Mouse (Mus musculus) stomach, embryonic 16.5 days (tissue): ENCODE measurements around the gene Fbxo24. TPM values are rescaled to one million over a fixed set of nuclear protein-coding genes. Genes with fewer than 3 reads are reported as not detected.

ENCODE experiments used
- ATAC-seq: fragments of 200-750 bp; cut with Nextera tagmentation; 2 replicates; pipeline ENCODE4 v1.8.0; 2017; ENCODE audit warnings: moderate number of reproducible peaks, moderate TSS enrichment; ENCODE audit not compliant: insufficient read depth, low FRiP score
- H3K27ac ChIP-seq: fragments of 300-500 bp; sonication (generic); 2 replicates; pipeline ENCODE4 v1.5.1; 2014; ENCODE audit warnings: low read length
- H3K27me3 ChIP-seq: fragments of 300-500 bp; sonication (generic); 2 replicates; pipeline ENCODE4 v1.6.1; 2014; ENCODE audit warnings: low read length, control low read depth, mixed read lengths; ENCODE audit not compliant: control insufficient read depth, insufficient read depth
- H3K36me3 ChIP-seq: fragments of 300-500 bp; sonication (generic); 2 replicates; pipeline ENCODE4 v1.6.1; 2014; ENCODE audit warnings: low read length; ENCODE audit not compliant: control insufficient read depth, insufficient read depth
- H3K4me1 ChIP-seq: fragments of 300-500 bp; sonication (generic); 2 replicates; pipeline ENCODE4 v1.6.1; 2014; ENCODE audit warnings: low read length, control low read depth, mixed read lengths; ENCODE audit not compliant: control insufficient read depth, insufficient read depth
- H3K4me2 ChIP-seq: fragments of 300-500 bp; sonication (generic); 2 replicates; pipeline ENCODE4 v1.6.1; 2014; ENCODE audit warnings: low read depth, low read length, mixed read lengths
- H3K4me3 ChIP-seq: fragments of 300-500 bp; sonication (generic); replicated peaks from 2 replicates; pipeline ENCODE4 v1.5.1; 2014; ENCODE audit warnings: mild to moderate bottlenecking, low read length
- H3K9ac ChIP-seq: fragments of 300-500 bp; sonication (generic); 2 replicates; pipeline ENCODE4 v1.6.1; 2014; ENCODE audit warnings: low read length
- H3K9me3 ChIP-seq: fragments of 300-500 bp; sonication (generic); replicated peaks from 2 replicates; pipeline ENCODE4 v1.6.1; 2016; ENCODE audit warnings: low read length, control low read depth; ENCODE audit not compliant: control insufficient read depth
- WGBS: fragments of 180-500 bp; shearing (Covaris S2); extraction: QIAGEN DNeasy Blood & Tissue Kit; methylation state at CpG from one replicate; pipeline ENCODE4 v1.1.7; 2014; 5-methylcytosine and 5-hydroxymethylcytosine counted together
- polyA plus RNA-seq: library from polyadenylated mRNA; unstranded; fragments of >200 nt; fragmentation: Nextera tagmentation; extraction: Ambion mirVana; gene quantifications from 2 replicates; pipeline ENCODE4 v1.2.1, GENCODE M21; 2015

The Fbxo24 gene
- polyA plus RNA-seq, 1 experiment from 2014 or later = 0.09 TPM

DNA sequence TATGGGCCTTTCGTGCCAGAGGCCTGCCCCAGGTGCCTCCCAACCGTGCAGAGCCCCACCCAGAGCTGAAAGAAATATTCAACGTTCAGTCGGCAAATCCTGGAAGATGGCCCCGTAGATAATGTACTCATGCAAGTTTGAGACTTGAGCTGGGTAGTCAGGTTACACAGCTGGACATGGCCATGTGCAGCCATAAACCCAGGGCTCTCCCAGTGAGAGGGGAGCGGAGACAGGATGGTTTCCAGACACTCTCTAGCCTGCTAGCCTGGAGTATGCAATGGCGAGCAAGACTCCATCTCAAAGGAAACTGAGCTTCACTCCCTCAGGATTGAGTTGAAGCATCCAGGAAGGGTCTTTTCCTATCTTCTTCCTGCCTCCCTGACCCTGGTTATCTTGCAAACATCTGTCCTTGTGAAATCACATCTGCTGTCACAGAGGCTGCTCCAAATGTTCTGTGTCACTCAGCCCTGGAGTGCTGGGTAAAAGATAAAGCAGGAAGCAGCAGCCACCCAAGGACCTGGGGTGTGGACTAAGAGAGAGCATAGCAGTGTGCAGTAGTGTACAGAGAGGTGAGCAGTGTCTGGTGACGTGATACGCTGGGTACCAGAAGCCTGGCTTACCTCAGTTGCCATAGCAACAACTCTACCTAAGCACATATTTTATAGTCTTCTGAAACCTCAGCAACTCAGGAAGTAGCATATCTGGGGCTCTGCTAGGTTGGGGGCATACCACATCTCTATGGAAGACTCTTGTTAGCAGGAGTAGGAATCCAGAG, 19.2 kb upstream of the Fbxo24 start:
- Histone ChIP-seq H3K9me3 (no peaks in the 10 kb centered on the region), H3K4me2 (no peak overlapping the region), H3K36me3 (no peaks in the 10 kb centered on the region), H3K4me1 (peaks cover 31% of the 10 kb centered on the region), H3K27ac (no peak overlapping the region), H3K27me3 (peaks cover 27% of the 10 kb centered on the region), H3K9ac (no peak overlapping the region), H3K4me3 (no peak overlapping the region)
- no peak for ATAC-seq
- WGBS = 41% methylated on average over 9 of the region's 9 CpGs

DNA sequence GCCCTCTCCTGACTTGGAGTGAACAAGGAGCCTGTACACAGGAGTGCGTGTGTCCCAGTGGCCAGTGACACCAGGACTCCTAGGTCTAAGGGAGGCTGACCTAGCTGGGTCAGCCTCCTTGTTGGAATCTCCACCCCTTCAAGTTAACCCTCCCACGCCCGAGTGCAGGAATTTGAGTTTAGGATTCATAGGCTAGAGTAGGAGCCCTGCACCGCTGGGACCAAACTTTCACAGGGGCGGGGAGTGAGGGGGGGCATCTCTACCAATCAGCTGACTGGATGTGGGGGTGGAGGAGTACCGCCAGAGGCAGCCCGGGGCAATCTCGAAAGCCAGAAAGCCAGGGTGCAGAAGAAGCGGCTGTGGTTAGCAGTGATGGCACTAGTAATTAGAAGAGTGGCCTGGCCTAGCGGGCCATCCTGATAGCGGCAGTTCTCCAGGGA, 16.9 kb upstream of the Fbxo24 start, which contains the start of gene Irs3:
Irs3 (minus strand) TSS at position 63 of the 440 bp plus-strand sequence.
- no peak for ATAC-seq
- Histone ChIP-seq H3K9me3 (no peaks in the 10 kb centered on the region), H3K9ac (peak within 1 kb of the TSS; percentile 23; the same call in 1 of the 2 replicates), H3K27ac (no peak within 1 kb of the TSS), H3K4me1 (peaks cover 27% of the 10 kb centered on the region), H3K36me3 (peaks cover 7% of the 10 kb centered on the region), H3K27me3 (peaks cover 27% of the 10 kb centered on the region), H3K4me3 (peak within 1 kb of the TSS; percentile 33), H3K4me2 (peak within 1 kb of the TSS; percentile 53)
- 31% methylated on average over 11 of the region's 11 CpGs for WGBS

DNA sequence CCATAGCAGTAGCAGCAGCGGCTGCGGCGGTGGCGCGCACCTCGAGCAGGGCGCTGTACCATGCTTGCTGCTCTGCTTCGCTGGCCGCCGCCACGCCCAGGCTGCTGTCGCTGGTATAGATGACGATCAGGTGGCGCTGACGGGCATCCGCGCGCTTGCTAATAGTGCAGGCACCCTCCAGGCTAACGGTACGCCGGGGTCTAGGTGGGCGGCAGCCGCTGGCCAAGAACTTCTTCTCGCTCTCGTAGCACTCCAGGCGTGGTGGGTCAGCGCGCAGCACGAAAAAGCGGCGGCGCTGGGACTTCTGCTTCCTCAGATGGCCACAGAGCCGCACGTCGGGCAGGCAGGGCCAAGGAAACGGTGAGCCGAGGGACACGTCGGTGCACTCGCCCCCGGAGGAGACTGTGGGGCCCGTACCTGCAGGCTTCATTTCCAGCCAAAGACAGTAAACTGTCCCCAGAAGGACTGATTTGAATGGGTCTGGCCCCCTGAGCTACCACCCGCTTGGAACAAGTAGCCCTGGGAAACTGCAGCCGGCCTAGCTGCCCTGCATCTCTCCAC, 16.4 kb upstream of the Fbxo24 start:
- Histone ChIP-seq H3K9ac (peak overlapping the region; percentile 23; the same call in 1 of the 2 replicates), H3K4me3 (peak overlapping the region; percentile 33), H3K36me3 (peaks cover 12% of the 10 kb centered on the region), H3K4me2 (peak overlapping the region; percentile 53), H3K27ac (no peak overlapping the region), H3K27me3 (peaks cover 27% of the 10 kb centered on the region), H3K4me1 (peaks cover 22% of the 10 kb centered on the region), H3K9me3 (no peaks in the 10 kb centered on the region)
- WGBS = 5% methylated on average over 44 of the region's 44 CpGs
- no peak for ATAC-seq

DNA sequence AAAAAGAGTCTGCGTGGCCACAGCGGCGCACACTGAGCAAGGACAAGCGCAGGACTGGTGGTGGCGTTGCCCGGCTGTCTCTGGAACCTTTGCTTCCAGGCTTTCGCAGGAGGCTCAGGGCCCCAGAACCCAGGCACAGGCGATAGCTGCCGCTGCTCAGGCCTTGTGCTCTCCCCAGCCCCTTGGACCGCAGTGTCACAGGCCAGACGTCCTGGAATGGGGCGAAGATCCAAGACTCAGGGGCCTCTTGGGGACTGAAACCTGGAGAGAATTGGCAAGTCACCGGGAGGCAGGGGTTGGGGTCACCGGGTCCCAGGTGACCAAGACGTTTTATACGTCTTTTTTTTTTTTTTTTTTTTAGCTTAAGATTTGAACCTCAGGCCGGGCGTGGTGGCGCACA, 15.7 kb upstream of the Fbxo24 start:
- no peak overlapping the region for H3K4me2 ChIP-seq
- ATAC-seq = no peak
- H3K4me1 ChIP-seq = peaks cover 15% of the 10 kb centered on the region
- H3K27ac ChIP-seq = no peak overlapping the region
- no peaks in the 10 kb centered on the region for H3K9me3 ChIP-seq
- no peak overlapping the region for H3K9ac ChIP-seq
- peaks cover 27% of the 10 kb centered on the region for H3K27me3 ChIP-seq
- no peak overlapping the region for H3K4me3 ChIP-seq
- H3K36me3 ChIP-seq = peaks cover 15% of the 10 kb centered on the region
- WGBS = 53% methylated on average over 19 of the region's 19 CpGs

DNA sequence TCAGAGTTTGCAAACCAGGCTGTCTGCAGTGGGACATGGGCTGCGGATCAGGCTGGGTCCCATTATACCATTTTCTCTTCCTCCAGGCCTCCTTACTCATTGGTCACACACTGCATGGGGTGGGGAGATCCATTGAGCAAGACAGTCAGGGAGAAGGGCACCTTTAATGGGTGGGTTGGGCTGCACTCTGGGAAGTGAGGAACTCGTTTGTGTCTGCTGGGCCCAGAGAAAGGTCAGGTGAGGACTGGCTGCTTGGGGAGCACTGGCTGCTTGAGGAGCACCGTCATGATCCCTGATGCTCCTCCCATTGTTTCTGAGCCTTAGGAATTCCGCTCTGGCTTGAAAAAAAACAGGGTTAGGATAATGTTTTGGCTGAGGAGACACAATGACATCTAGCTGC, 14.1 kb upstream of the Fbxo24 start:
- no peak overlapping the region for H3K27ac ChIP-seq
- H3K27me3 ChIP-seq = peaks cover 27% of the 10 kb centered on the region
- ATAC-seq = no peak
- H3K4me1 ChIP-seq = peaks cover 8% of the 10 kb centered on the region; the same call in 1 of the 2 replicates
- WGBS = 49% methylated on average over 4 of the region's 4 CpGs
- no peak overlapping the region for H3K4me2 ChIP-seq
- peaks cover 29% of the 10 kb centered on the region for H3K36me3 ChIP-seq
- H3K9me3 ChIP-seq = no peaks in the 10 kb centered on the region
- H3K4me3 ChIP-seq = no peak overlapping the region
- H3K9ac ChIP-seq = no peak overlapping the region

DNA sequence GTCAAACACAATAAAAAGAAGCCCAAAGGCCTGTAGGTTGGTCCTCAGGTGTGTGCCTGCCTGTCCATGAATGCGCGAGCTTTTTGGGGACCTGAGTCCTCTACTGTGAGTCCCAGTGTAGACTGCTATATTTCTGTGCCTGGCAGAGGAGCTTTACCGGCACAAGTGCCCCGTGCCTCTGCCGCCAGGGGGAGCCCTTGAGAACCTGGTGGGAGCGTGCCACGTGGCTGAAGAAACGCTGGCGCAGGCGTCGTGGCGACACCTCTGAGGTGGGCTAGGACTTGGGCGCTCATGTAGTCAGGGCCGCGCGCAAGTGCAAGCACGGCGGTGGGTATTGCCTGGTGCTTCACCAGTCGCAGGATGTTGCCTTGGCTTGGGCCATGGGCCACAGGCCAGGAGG, 12.3 kb upstream of the Fbxo24 start, which contains the start of gene Sap25:
Sap25 (plus strand) TSS at position 281 of the 400 bp plus-strand sequence.
- peaks cover 8% of the 10 kb centered on the region; the same call in 1 of the 2 replicates for H3K4me1 ChIP-seq
- peaks cover 33% of the 10 kb centered on the region for H3K36me3 ChIP-seq
- H3K9me3 ChIP-seq = no peaks in the 10 kb centered on the region
- no peak within 1 kb of the TSS for H3K9ac ChIP-seq
- 82% methylated on average over 19 of the region's 19 CpGs for WGBS
- no peak for ATAC-seq
- H3K4me3 ChIP-seq = no peak within 1 kb of the TSS
- peaks cover 24% of the 10 kb centered on the region for H3K27me3 ChIP-seq
- H3K4me2 ChIP-seq = no peak within 1 kb of the TSS
- no peak within 1 kb of the TSS for H3K27ac ChIP-seq

DNA sequence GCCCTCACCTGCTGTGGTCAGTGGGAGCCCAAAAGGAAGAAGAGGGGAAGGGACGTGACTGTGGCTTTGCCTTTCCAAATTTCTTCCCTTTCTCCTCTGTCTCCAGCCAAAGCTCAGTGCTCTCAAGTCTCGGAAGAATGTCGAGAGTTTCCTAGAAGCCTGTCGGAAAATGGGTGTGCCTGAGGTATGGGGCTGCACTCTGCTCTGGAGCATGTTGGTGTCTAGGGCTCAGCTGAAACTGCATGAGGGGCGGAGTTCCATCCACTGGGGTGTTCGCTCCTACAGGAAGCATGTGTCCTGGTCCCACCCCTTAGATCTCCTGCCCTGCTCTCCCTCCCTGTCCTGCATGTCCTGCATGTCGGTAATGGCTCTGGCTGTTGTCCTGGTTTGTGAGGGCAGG, 10.7 kb upstream of the Fbxo24 start:
- H3K9ac ChIP-seq = no peak overlapping the region; the same call in 1 of the 2 replicates
- H3K27me3 ChIP-seq = peaks cover 9% of the 10 kb centered on the region
- no peaks in the 10 kb centered on the region for H3K9me3 ChIP-seq
- peaks cover 33% of the 10 kb centered on the region for H3K36me3 ChIP-seq
- no peak for ATAC-seq
- no peaks in the 10 kb centered on the region for H3K4me1 ChIP-seq
- 72% methylated on average over 7 of the region's 7 CpGs for WGBS
- H3K27ac ChIP-seq = no peak overlapping the region
- no peak overlapping the region for H3K4me2 ChIP-seq
- H3K4me3 ChIP-seq = no peak overlapping the region

DNA sequence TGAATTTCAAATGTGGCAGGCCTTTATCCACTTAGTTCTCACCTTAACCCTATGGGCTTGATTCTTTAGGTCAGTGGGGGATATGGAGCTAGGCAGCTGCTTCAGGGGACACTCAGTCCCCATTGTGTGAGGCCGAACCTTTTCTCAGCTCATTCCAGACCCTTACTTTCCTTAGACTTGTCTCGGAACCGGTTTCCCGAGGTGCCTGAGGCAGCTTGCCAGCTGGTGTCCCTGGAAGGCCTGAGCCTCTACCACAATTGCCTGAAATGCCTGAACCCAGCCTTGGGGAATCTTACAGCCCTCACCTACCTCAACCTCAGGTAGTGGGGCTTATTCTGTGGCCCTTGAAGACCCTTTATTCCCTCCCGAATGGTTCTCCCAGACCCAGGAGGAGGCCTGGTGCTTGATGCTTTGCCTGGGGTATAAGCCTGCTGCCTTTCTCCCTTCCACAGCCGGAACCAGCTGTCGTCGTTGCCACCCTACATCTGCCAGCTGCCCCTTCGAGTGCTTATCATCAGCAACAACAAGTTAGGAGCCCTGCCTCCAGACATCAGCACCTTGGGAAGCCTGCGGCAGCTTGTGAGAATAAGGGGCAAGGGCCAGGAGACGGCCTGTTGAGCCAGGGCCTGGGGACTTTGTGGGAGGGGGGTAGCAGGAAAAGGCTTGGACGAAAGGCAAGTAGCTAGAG, 4.7 kb upstream of the Fbxo24 start:
- no peak overlapping the region for H3K4me3 ChIP-seq
- peaks cover 38% of the 10 kb centered on the region for H3K4me1 ChIP-seq
- whole genome bisulfite sequencing = 74% methylated on average over 12 of the region's 12 CpGs
- H3K9ac ChIP-seq = peak overlapping the region; percentile 12
- H3K4me2 ChIP-seq = no peak overlapping the region
- no peaks in the 10 kb centered on the region for H3K9me3 ChIP-seq
- H3K27me3 ChIP-seq = no peaks in the 10 kb centered on the region
- H3K27ac ChIP-seq = no peak overlapping the region
- ATAC-seq = no peak
- H3K36me3 ChIP-seq = peaks cover 11% of the 10 kb centered on the region

DNA sequence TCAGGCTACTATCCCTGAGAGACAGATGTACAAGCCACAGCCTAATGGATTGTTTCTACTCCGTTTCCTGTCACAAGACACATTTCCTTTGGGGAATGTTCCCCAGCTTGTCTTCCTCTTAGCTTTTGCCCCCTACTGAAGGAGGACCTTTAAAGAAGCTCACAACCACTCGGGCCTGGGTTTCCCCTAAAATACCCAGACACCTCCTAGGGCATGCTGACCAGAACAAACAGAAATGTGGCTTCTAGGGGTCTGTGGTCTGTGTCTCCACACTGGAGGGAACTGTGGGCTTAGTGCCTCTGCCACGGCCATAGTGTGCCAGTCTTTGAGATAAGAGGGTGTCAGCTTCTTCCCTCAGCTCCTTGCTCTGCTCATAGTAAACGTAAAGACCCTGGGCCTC, 2.8 kb upstream of the Fbxo24 start:
- H3K27ac ChIP-seq = peak overlapping the region; percentile 92
- peak overlapping the region; percentile 66 for H3K4me3 ChIP-seq
- peak overlapping the region; percentile 92 for H3K4me2 ChIP-seq
- no peaks in the 10 kb centered on the region for H3K36me3 ChIP-seq
- peaks cover 42% of the 10 kb centered on the region for H3K4me1 ChIP-seq
- peak overlapping the region; percentile 76 for H3K9ac ChIP-seq
- H3K9me3 ChIP-seq = no peaks in the 10 kb centered on the region
- no peaks in the 10 kb centered on the region for H3K27me3 ChIP-seq
- 46% methylated on average over 4 of the region's 4 CpGs for WGBS
- no peak for ATAC-seq
